Mouse (Mus musculus) mouse embryonic stem cell (cell line): ENCODE data around the gene Amigo3.
"Not testable (repeated sequence)": the region's sequence is repeated elsewhere in the genome, so short reads cannot be mapped to it uniquely, and the experiment has no call there.

Experiments used
- in situ Hi-C, 2 experiments: fragments of 300-500 bp; cut with MboI; formaldehyde crosslinking; loops; 1 replicate in 1 of 2; 3 replicates in 1 of 2; pipeline ENCODE4 v1.14.3; 2019 to 2020; ENCODE audit warnings: low sequenced_read_pairs in 2 of 2, low pct_unique_long_range_greater_than_20kb in 1 of 2, mixed read lengths in 1 of 2; ENCODE audit not compliant: unreplicated experiment in 1 of 2

The Amigo3 gene

GRCm38 (mm10) chr9:108052885-108053664 lies at the start of gene Amigo3:
TSS of gene Amigo3 (plus strand) at chr9:108053159.
- in situ Hi-C loops = no loop called here

- in situ Hi-C loops = no loop called here
Measured at GRCm38 (mm10) chr9:108003531-108003890, 49.4 kb upstream of the Amigo3 start.

- in situ Hi-C loops = no loop called here
Measured at GRCm38 (mm10) chr9:108008041-108008440, 44.9 kb upstream of the Amigo3 start.

- in situ Hi-C loops = no loop called here
Measured at GRCm38 (mm10) chr9:108010385-108010784, 42.6 kb upstream of the Amigo3 start.

- in situ Hi-C loops = not testable (repeated sequence)
Measured at GRCm38 (mm10) chr9:108013577-108013976, 39.4 kb upstream of the Amigo3 start.

GRCm38 (mm10) chr9:108017127-108017526 lies 35.8 kb upstream of the Amigo3 start:
- in situ Hi-C loops = no loop called here

- in situ Hi-C loops = no loop called here
Measured at GRCm38 (mm10) chr9:108020741-108021140, 32.2 kb upstream of the Amigo3 start.

- in situ Hi-C loops = no loop called here
Measured at GRCm38 (mm10) chr9:108023216-108023615, 29.7 kb upstream of the Amigo3 start.

- in situ Hi-C loops = no loop called here
Measured at GRCm38 (mm10) chr9:108026584-108026983, 26.4 kb upstream of the Amigo3 start.

- in situ Hi-C loops = no loop called here
Measured at GRCm38 (mm10) chr9:108027867-108028266, 25.1 kb upstream of the Amigo3 start.

- in situ Hi-C loops = no loop called here
Measured at GRCm38 (mm10) chr9:108032126-108032525, 20.8 kb upstream of the Amigo3 start.

GRCm38 (mm10) chr9:108035331-108036156 lies 17.4 kb upstream of the Amigo3 start:
- in situ Hi-C loops = no loop called here

GRCm38 (mm10) chr9:108044751-108045492 lies 8.0 kb upstream of the Amigo3 start:
- in situ Hi-C loops = no loop called here

- in situ Hi-C loops = no loop called here
Measured at GRCm38 (mm10) chr9:108046582-108046981, 6.4 kb upstream of the Amigo3 start.

GRCm38 (mm10) chr9:108047601-108048565 lies 5.1 kb upstream of the Amigo3 start:
- in situ Hi-C loops = no loop called here

- in situ Hi-C loops = no loop called here
Measured at GRCm38 (mm10) chr9:108048566-108048955, 4.4 kb upstream of the Amigo3 start.

- in situ Hi-C loops = no loop called here
Measured at GRCm38 (mm10) chr9:108049016-108049455, 3.9 kb upstream of the Amigo3 start, which contains the start of gene Gmppb. TSS of gene Gmppb (plus strand) at chr9:108049242.
